Mouse (Mus musculus): Measurements from ENCODE around the gene Foxe3.

Gene Foxe3

GRCm38 (mm10) chr4:114924971-114925916 lies 569 bp downstream of the Foxe3 start:
- in situ Hi-C loops (cut with MboI; ENCODE audit: low sequenced_read_pairs): loop anchor here (25.0 kb wide), 1 partner anchor 263 kb away; no protein-coding TSS in a partner anchor

- in situ Hi-C loops (cut with MboI; ENCODE audit: low sequenced_read_pairs): loop anchor here (25.0 kb wide), 1 partner anchor 255 kb away; no protein-coding TSS in a partner anchor
Measured at GRCm38 (mm10) chr4:114917091-114917490, 8.7 kb downstream of the Foxe3 start.

GRCm38 (mm10) chr4:114916056-114916455 lies 9.8 kb downstream of the Foxe3 start:
- in situ Hi-C loops (cut with MboI; ENCODE audit: low sequenced_read_pairs): loop anchor here (25.0 kb wide), 1 partner anchor 254 kb away; no protein-coding TSS in a partner anchor

GRCm38 (mm10) chr4:114913594-114913962 lies 12.2 kb downstream of the Foxe3 start:
- in situ Hi-C loops (cut with MboI; ENCODE audit: low sequenced_read_pairs): loop anchor here (25.0 kb wide), 1 partner anchor 251 kb away; no protein-coding TSS in a partner anchor

- in situ Hi-C loops (cut with MboI; ENCODE audit: low sequenced_read_pairs): loop anchor here (25.0 kb wide), 1 partner anchor 251 kb away; no protein-coding TSS in a partner anchor
Measured at GRCm38 (mm10) chr4:114912705-114913593, 12.9 kb downstream of the Foxe3 start.

GRCm38 (mm10) chr4:114909602-114910484 lies 16.0 kb downstream of the Foxe3 start:
- in situ Hi-C loops (cut with MboI; ENCODE audit: low sequenced_read_pairs): loop anchor here (25.0 kb wide), 1 partner anchor 248 kb away; no protein-coding TSS in a partner anchor

- in situ Hi-C loops (cut with MboI; ENCODE audit: low sequenced_read_pairs): loop anchor here (25.0 kb wide), 1 partner anchor 247 kb away; no protein-coding TSS in a partner anchor
Measured at GRCm38 (mm10) chr4:114908829-114909601, 16.8 kb downstream of the Foxe3 start, which contains the start of gene Foxd2. TSS of gene Foxd2 (minus strand) at chr4:114908873.

GRCm38 (mm10) chr4:114907951-114908828 lies 17.6 kb downstream of the Foxe3 start:
- in situ Hi-C loops (cut with MboI; ENCODE audit: low sequenced_read_pairs): loop anchor here (25.0 kb wide), 1 partner anchor 246 kb away; no protein-coding TSS in a partner anchor

GRCm38 (mm10) chr4:114907056-114907917 lies 18.5 kb downstream of the Foxe3 start:
- in situ Hi-C loops (cut with MboI; ENCODE audit: low sequenced_read_pairs): loop anchor here (25.0 kb wide), 1 partner anchor 245 kb away; no protein-coding TSS in a partner anchor

GRCm38 (mm10) chr4:114905969-114906680 lies 19.7 kb downstream of the Foxe3 start:
- in situ Hi-C loops (cut with MboI; ENCODE audit: low sequenced_read_pairs): loop anchor here (25.0 kb wide), 1 partner anchor 244 kb away; no protein-coding TSS in a partner anchor

GRCm38 (mm10) chr4:114905501-114905900 lies 20.3 kb downstream of the Foxe3 start:
- in situ Hi-C loops (cut with MboI; ENCODE audit: low sequenced_read_pairs): loop anchor here (25.0 kb wide), 1 partner anchor 243 kb away; no protein-coding TSS in a partner anchor

GRCm38 (mm10) chr4:114903422-114903782 lies 22.4 kb downstream of the Foxe3 start:
- in situ Hi-C loops (cut with MboI; ENCODE audit: low sequenced_read_pairs): loop anchor here (25.0 kb wide), 1 partner anchor 241 kb away; no protein-coding TSS in a partner anchor

- in situ Hi-C loops (cut with MboI; ENCODE audit: low sequenced_read_pairs): loop anchor here (25.0 kb wide), 1 partner anchor 241 kb away; no protein-coding TSS in a partner anchor
Measured at GRCm38 (mm10) chr4:114902641-114903421, 23.0 kb downstream of the Foxe3 start.

GRCm38 (mm10) chr4:114901643-114902351 lies 24.0 kb downstream of the Foxe3 start:
- in situ Hi-C loops (cut with MboI; ENCODE audit: low sequenced_read_pairs): loop anchor here (25.0 kb wide), 1 partner anchor 239 kb away; no protein-coding TSS in a partner anchor
